Mouse (Mus musculus) cortical plate, adult 2 months (tissue): ENCODE results near the gene Fbxo44.

Experiments used
- CTCF ChIP-seq: fragments of 200-500 bp; IDR thresholded peaks from 2 replicates; pipeline ENCODE4 v1.5.1; 2011; ENCODE audit warnings: mild to moderate bottlenecking, control low read depth, low read length; ENCODE audit not compliant: insufficient read depth; ENCODE audit errors: extremely low read depth
- POLR2A ChIP-seq: fragments of 200-500 bp; IDR thresholded peaks from 2 replicates; pipeline ENCODE4 v1.6.1; 2011; ENCODE audit warnings: mild to moderate bottlenecking, low read length, control low read depth; ENCODE audit not compliant: insufficient read depth; ENCODE audit errors: extremely low read depth

- TF ChIP-seq CTCF (no peak), POLR2A (no peak)
Observed at GRCm38 (mm10) chr4:148139767-148140097, 20.6 kb downstream of the Fbxo44 start.
